Mouse (Mus musculus) liver, adult (tissue): ENCODE measurements around the gene Frk.

Source experiments
- GATA4 ChIP-seq: IDR thresholded peaks from 2 replicates; pipeline ENCODE4 v1.6.1; 2014; ENCODE audit warnings: mild to moderate bottlenecking, low read length; ENCODE audit not compliant: insufficient replicate concordance

Frk gene

DNA sequence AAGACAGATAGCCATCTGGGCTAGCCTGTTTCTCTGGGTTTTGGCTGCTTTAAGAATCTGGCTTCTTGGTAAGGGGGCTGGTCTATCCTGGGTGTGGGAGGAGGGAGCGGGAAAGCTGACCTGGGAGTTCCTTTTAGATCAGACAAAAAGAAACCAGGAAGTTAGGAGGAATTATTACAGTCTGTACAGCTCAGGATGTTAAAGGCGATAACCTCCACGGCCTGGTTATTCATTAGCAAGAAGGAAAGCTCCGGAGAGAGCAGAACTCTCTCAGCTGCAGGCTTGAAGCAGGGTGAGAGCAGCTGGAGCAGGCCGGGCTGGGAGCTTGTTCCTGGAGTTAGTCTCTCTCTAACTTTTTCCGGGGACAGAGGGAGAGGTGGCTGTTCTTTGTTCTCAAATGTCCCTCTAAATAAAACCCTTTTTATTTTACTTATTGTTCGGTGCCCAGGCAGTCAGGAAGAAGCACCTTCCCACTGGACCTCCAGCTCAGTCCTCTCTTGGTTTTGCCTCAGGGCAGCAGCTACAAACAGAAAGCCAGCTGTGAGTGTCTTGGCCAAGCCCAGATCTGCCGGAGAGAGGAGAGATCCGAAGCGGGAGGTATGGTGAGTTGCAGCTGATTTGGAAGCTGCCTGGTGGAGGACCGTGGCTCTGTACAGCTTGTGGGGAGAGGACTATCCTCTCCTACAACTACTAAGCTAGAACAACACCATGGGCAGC is at the start of gene Frk:
Gene Frk, plus strand, starts transcription at position 103 of the 717 bp plus-strand sequence.
- TF ChIP-seq GATA4, result peak; percentile 77; the same call in 1 of the 2 replicates

DNA sequence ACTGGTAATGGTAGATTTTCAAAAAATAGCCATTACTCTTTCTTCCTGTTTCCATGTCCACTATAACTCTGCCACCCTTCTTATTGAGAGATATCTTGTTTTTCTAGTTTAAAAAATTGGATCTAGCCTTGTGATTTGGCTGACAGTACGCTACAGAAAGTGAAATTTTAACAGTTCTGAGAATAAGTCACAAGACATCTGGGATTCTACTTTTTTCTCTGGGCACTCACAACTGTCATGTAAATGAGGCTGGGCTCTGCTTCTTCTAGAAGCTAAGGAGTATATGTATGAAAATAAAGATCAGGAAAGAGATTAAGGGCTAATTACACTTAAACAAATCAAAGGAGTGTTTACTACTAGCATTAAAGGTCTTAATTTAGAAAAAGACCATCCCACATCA is 33.7 kb upstream of the Frk start:
- TF ChIP-seq GATA4, result no peak

DNA sequence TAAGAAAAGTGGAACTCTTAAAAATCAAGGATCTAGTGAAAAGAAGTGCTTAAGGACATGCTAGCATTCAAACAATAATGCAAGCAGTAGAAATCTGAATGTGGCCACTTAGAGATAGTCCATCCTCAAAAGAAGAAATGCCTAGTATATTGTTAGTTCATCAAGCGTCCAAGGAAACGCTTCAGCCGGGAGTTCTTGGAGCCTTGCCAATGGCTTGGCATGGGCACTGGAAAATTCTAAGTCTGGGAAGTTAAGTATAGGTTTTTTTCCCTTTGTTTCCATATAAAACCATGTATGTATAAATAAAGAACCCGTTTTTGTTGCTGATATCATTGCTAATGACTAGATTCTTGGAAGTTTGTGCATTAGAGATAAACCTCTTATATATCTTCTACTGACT is 21.7 kb upstream of the Frk start:
- no peak for TF ChIP-seq GATA4

DNA sequence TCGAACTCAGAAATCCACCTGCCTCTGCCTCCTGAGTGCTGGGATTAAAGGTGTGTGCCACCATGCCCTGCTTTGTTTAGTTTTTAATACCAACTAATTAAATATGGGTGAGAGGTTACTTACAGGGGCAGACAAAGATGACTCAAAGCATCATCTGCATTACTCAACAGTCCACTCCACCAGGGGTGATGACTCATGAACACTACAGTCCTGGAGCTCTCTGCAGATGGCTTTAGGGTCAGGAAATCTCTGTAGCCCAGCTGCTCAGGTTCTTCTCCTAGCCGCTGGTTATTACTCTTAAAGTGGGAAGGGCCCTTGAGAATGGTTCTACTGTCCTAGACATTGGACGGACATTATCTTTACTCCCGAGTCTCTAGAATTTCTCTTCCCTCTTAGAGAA is 18.9 kb upstream of the Frk start:
- no peak for TF ChIP-seq GATA4

DNA sequence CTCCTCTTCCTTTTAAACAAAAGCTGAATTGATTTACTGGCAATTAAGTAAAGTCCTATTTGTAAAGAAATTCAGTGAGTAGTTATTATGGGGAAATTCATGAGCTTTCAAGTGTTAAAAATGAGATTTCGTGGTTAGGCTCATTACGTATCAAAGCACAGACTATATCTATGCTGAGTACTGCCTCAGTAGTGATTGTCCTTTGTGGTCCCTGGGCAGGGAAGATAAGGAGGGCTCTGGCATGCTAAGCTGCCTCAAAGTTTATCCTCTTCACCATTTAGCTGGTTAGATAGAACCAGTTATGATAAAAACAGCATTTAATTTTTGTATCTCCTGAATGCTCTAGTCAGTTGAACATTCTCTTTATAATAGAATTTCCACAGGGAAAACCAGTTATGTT is 14.2 kb upstream of the Frk start:
- no peak for TF ChIP-seq GATA4

DNA sequence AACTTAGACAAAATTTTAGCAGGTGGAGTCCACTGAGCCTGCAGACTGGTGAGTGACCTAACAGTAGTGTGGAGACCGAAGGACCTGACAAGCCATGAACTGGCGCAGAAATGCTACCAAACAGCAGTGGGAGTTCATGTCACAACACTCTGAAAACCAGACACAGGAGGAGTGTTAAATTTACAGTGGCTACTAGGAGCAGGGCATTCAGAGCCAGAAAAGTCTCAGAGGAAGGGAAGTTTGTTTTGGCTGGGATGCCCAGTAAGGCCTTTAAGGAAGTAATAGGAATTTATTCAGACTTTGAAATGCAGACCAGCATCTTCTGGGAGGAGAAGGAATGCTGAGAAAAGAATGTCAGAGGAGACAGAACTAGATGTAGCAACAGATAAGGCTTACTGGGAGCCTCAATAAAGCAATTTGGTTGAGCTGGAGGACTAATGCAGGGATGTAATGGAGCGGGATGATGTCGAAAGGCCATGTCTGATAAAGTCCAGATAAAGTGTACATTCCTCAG is 3.2 kb upstream of the Frk start:
- no peak for TF ChIP-seq GATA4

DNA sequence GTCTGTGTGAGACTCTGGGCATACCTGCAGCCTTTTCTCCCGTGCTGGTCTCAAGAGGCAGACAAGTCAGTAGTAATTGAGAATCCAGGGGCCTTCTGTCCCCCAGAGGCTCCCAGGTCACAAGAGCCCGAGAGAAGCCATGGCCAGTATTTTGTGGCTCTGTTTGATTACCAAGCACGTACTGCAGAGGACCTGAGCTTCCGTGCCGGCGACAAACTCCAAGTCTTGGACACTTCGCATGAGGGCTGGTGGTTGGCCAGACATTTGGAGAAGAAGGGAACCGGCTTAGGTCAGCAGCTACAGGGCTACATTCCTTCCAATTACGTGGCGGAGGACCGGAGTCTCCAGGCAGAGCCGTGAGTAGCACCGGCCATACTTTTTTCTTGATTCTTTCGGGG is 814 bp downstream of the Frk start:
- no peak for TF ChIP-seq GATA4

DNA sequence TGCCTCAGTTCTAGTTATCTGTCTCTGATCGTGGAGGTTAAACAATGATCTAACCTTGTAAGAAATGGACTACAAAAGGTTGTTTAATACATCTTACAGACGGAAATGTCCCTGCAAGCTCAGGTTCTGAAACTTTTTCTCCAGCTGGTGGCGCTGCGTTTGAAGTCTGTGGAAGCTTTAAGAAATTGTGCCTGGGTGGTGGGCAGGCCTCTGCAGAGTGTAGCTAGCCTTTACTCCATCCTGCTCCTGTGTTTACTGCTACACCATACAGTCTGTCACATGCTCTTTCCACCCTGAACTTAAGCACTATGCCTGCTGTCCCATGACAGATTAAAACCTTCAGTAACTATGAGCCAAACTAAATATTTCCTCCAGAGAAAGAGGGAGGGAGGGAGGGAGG is 1.9 kb downstream of the Frk start:
- TF ChIP-seq GATA4, result no peak

DNA sequence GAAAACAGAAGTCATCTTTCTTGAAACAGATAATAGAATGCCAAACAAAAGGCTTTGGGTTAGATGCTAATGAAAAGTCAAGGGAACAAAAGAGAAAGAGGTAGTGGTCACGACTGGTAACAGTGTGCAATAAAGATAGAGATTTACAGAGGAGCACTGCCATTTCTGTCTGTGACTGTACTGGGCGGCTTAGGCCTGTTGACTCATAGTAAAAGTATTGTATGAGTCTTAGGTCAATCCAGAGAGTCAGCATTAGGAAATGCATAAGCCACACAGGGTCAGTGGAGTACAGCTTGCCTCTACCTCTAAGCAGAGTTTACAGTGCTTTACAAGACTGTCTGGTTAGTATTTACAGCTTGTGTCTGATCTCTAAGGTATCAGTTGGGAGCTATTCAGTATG is 24.6 kb downstream of the Frk start:
- no peak for TF ChIP-seq GATA4

DNA sequence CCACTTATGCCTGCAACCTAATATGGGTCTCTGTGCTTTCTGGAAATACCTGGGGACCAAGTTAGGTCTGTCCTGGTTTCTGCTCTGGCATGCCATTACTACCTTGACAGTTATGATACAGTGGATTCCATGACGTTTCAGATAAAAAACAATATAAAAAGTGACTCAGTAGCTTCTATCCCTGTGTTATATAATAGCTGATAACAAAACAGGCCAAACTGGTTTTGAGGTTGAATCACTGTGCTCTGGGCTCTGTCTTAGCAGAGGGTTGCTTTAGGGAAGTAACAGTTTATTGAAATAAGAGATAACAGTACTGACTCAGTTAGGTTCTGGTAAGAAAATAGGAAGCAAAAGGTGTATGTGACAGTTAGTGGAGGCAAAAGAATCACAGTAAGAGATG is 25.4 kb downstream of the Frk start:
- TF ChIP-seq GATA4, result no peak

DNA sequence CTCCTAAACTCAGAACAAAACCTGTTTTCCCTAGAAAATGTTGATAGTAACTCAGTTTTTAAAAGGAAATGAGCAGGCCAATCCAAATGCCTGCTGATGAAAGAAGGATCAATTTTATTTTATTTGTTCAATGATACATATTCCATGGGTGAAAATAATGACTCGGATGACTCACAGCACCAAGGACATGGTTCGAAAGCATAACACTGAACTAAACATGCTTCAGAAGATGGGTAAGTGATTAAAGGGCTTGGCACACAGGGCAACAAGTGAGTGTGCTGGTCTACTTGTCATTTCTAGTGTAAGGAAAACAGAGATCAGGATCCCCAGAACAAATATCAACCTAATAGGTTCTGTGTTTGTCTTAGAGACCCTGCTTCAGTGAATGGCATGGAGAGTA is 26.1 kb downstream of the Frk start:
- TF ChIP-seq GATA4, result no peak

DNA sequence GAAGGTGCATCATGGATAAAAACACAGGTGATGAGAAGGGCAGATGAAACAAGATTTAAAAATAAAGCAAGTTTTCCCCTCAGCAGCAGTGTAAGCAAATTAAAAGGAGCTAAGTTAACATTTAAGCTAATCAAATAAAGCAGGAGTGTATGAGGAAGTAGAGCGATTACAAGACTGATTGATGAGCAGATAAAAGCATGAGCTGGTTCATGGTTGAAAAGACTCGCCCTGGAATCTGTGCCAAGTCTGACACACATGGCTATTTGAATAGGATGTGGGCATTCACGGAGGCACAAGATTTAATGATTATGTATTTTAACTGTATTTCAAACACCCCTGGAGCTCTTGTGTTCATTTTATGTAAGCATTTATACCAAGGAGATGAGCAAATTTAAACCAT is 28.0 kb downstream of the Frk start:
- no peak for TF ChIP-seq GATA4

DNA sequence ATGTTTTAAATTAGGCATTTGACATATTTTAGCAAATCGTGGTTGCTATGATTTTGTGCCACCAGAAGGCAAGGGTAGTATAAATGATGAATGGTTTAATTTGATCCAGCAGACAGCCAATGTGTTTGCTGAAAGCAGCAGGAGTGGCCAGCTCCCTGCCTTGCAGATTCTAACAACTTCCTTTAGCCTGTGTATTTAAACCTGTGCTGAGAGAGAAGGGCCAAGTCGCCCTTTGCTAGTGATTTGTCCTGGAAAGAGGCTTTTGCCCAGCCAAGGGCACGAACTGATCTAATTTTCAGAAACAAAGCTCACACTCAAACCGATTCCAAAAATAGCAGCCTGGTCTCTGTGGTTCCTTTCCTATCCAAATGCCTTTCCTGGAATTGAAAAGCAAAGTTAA is 29.4 kb downstream of the Frk start:
- TF ChIP-seq GATA4, result no peak

DNA sequence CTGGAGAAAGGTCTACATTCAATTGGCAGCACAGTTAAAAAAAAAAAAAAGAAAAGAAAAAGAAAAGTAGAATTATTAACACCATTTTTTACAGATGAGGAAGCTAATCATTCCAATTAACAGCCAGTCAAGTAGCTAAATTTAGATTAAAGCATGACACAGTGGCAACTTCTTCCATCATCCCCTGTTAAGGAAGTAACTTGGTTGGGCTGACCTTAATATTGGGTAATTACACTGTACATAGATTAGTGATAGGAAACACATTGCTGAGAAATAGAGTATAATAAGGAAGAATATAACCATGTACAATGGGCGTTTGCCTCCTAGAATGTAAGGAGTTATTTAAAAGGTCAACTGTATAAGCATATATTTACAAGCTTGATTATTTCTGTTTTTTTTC is 42.4 kb downstream of the Frk start:
- TF ChIP-seq GATA4, result no peak

DNA sequence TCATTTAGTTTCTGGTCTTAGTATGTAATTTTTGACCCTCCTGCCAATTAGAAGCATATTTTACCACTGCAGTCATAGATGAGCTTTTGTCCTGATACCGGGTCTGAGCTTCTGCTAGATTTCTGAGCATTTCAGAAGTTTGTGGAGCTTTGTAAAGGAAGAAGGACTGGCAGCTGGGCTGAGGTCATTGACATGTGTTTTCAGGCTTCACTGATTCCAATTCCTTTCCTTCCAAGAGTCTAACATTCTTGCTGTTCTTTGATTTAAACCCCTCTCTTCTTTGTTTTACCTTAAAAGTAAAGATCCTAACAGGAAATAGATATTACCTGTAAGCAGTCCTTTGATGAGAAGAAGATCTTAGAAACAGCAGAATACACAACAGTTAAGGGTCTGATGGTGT is 48.6 kb downstream of the Frk start:
- no peak for TF ChIP-seq GATA4

DNA sequence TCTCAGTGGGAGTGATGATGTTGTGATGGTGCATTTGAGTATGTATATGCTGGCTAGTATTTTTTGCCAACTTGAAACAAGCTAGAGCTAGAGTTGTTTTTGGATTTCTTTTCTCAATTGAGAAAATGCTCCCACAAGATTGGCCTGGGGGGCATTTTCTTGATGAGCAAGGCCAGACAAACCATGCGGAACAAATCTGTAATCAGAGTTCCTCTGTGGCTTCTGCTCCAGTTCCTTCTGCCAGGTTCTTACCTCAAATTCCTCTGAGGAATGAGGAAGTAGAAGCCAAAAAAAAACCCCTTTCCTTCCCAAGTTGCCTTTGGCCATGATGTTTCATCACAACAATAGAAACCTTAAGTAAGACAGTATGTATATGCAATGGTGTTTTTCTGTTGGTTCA is 49.3 kb downstream of the Frk start:
- TF ChIP-seq GATA4, result no peak

DNA sequence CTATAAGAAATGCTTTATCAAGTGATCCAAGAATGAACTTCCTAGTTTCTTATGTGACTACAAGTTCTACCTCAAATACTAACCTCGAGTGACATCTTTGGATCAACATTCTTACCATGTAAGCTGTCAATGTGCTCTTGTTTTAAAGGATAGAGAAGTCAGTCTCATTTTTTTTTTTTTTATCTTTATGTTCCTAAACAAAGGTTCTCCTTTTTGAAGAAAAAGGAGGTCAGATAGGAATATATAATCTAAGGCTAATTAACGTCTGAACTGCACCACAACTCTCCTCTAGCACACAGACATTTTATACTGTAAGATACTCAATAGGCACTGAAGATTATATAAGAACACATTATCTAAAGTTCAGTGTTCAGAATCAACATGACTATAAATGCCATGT is 57.5 kb downstream of the Frk start:
- TF ChIP-seq GATA4, result no peak

DNA sequence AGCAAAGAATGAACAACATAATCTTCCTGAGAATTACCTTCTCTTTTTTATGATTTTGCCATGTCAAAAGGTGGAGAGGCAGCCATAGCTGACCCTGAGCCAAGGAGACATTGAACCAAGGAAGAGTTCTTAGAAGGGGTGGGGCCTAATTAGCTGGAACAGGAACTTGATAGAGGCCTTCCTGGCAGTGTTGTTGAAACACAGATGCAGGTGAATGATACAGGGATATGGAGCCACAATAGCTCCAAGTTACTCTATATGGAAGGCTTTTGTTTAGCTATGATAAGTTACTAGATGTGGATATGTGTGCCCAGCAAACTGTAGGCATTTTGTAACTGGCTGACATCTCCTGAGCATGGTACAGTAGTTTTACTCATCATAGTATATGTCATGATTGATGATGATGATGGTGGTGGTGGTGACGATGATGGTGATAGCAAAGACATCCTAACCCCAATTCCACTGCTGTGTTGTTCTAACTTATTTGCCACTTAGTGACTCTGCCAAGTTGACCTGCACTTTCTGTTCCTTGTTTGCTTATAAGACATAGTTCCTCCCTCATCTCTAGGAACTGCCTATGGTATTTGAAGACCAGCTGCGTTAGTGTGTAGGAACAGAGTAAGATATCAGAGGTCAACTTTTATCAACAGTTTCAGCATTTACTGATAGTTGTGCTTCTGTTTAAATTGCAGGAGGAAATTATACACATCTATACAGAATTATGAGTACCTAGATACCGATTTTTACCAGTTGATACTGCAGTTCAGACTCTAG is 58.7 kb downstream of the Frk start:
- TF ChIP-seq GATA4, result no peak
